Mouse (Mus musculus): ENCODE data around the gene Crbn. TPM values are rescaled to one million over a fixed set of nuclear protein-coding genes. Genes with fewer than 3 reads are reported as not detected.

The Crbn gene
- polyA plus RNA-seq, 1 experiment, result 7.7 TPM

DNA sequence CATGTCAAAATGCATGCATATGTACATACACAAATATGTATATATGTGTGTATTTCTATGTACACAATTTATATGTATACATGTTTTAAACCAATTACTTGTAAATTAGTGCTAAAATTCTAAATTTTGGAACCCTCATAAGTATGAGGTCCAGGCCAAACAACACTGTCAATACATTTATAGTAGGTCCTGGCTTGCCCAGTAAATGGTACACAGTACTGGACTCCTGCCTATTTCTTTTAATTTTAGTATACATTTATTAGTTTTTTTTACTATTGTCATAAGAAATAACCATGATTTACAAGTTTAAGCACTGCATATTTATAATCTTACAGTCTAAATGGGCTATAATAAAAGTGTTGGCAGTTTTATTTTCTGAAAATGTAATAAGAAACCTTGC is 19.4 kb upstream of the Crbn start:
- TF ChIP-seq CTCF (IDR thresholded peaks at IDR 0.05; ENCODE audit: extremely low read depth, insufficient read depth, insufficient read length, insufficient replicate concordance) (no peak), POLR2A (IDR thresholded peaks at IDR 0.05; ENCODE audit: low read depth, low read length) (no peak)
- DNase-seq (ENCODE audit: low read depth in 1 of 2, low spot score in 2 of 2), result no peak
- no peaks in the 10 kb centered on the region for H3K36me3 ChIP-seq (ENCODE audit: control insufficient read depth, insufficient read depth, low read length)
- no peak overlapping the region for H3K4me3 ChIP-seq (ENCODE audit: extremely low read depth, insufficient read depth, insufficient read length)
- H3K4me1 ChIP-seq (ENCODE audit: control insufficient read depth, insufficient read depth, insufficient read length), result no peaks in the 10 kb centered on the region
- H3K27ac ChIP-seq (ENCODE audit: insufficient read depth, low read length), result no peak overlapping the region
- H3K27me3 ChIP-seq (ENCODE audit: control insufficient read depth, insufficient read depth, low read length), result no peaks in the 10 kb centered on the region; the same call in 1 of the 2 replicates

DNA sequence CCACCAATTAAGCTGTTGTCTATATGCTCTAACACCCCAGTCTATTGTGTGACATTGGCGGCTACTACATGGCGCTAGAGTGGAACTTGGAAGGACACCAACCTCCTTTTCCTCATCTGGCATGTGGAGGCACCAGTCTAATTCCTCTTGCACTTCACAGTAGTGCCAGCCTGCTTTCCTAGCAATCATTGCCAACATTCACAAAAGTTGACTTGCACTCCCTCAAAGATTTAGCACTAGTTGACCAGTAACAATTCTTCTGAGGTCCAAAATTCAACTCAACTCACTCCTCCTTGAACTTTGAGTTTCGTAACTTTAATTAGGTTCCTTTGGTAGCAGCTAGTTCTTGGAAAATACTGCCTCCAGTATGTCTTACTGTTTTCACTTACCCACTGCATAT is 10.8 kb upstream of the Crbn start:
- no peak for DNase-seq (ENCODE audit: low read depth in 1 of 2, low spot score in 2 of 2)
- TF ChIP-seq CTCF (IDR thresholded peaks at IDR 0.05; ENCODE audit: extremely low read depth, insufficient read depth, insufficient read length, insufficient replicate concordance) (no peak), POLR2A (IDR thresholded peaks at IDR 0.05; ENCODE audit: low read depth, low read length) (no peak)
- H3K27ac ChIP-seq (ENCODE audit: insufficient read depth, low read length), result no peak overlapping the region
- no peak overlapping the region for H3K4me3 ChIP-seq (ENCODE audit: extremely low read depth, insufficient read depth, insufficient read length)
- no peaks in the 10 kb centered on the region for H3K36me3 ChIP-seq (ENCODE audit: control insufficient read depth, insufficient read depth, low read length)
- 76% methylated on average over 3 of the region's 3 CpGs for WGBS
- H3K27me3 ChIP-seq (ENCODE audit: control insufficient read depth, insufficient read depth, low read length), result no peaks in the 10 kb centered on the region; the same call in 1 of the 2 replicates
- H3K4me1 ChIP-seq (ENCODE audit: control insufficient read depth, insufficient read depth, insufficient read length), result no peaks in the 10 kb centered on the region

- no peak for DNase-seq (ENCODE audit: low read depth in 1 of 2, low spot score in 2 of 2)
- H3K4me1 ChIP-seq (ENCODE audit: control insufficient read depth, insufficient read depth, insufficient read length), result no peaks in the 10 kb centered on the region
- no peak overlapping the region for H3K4me3 ChIP-seq (ENCODE audit: extremely low read depth, insufficient read depth, insufficient read length)
- no peaks in the 10 kb centered on the region for H3K27me3 ChIP-seq (ENCODE audit: control insufficient read depth, insufficient read depth, low read length)
- H3K36me3 ChIP-seq (ENCODE audit: control insufficient read depth, insufficient read depth, low read length), result no peaks in the 10 kb centered on the region
- H3K27ac ChIP-seq (ENCODE audit: insufficient read depth, low read length), result no peak overlapping the region
- 65% methylated on average over 2 of the region's 2 CpGs for WGBS
- no peak for TF ChIP-seq CTCF (IDR thresholded peaks at IDR 0.05; ENCODE audit: extremely low read depth, insufficient read depth, insufficient read length, insufficient replicate concordance)
- no peak for TF ChIP-seq POLR2A (IDR thresholded peaks at IDR 0.05; ENCODE audit: low read depth, low read length)
These were observed 9.3 kb upstream of the Crbn start for GRCm38 (mm10) chr6:106809161-106809560.

DNA sequence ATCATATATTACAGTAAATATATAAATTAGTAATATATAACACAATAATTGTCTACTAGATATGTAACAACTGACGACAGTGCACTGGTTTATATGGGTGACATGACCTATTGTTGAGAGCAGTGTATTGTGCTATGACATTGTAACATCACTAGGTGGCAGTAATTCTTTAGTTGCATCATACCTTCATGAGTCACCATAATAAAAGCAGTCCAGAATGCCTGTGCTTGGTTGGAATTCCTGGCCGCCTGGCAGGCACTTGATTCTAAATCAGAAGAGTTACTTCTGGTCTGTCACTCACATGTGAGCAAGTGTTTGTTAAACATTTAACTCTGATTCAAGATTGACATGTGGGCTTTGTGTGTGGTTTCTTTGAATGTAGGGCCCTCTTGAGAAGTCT is 5.0 kb upstream of the Crbn start:
- Histone ChIP-seq H3K27me3 (ENCODE audit: control insufficient read depth, insufficient read depth, low read length) (no peaks in the 10 kb centered on the region), H3K4me1 (ENCODE audit: control insufficient read depth, insufficient read depth, insufficient read length) (no peaks in the 10 kb centered on the region; the same call in 1 of the 2 replicates), H3K27ac (ENCODE audit: insufficient read depth, low read length) (no peak overlapping the region), H3K4me3 (ENCODE audit: extremely low read depth, insufficient read depth, insufficient read length) (no peak overlapping the region), H3K36me3 (ENCODE audit: control insufficient read depth, insufficient read depth, low read length) (no peaks in the 10 kb centered on the region)
- TF ChIP-seq POLR2A (IDR thresholded peaks at IDR 0.05; ENCODE audit: low read depth, low read length) (no peak), CTCF (IDR thresholded peaks at IDR 0.05; ENCODE audit: extremely low read depth, insufficient read depth, insufficient read length, insufficient replicate concordance) (no peak)
- WGBS, result 36% methylated on average over 2 of the region's 2 CpGs
- DNase-seq (ENCODE audit: low read depth in 1 of 2, low spot score in 2 of 2), result no peak

DNA sequence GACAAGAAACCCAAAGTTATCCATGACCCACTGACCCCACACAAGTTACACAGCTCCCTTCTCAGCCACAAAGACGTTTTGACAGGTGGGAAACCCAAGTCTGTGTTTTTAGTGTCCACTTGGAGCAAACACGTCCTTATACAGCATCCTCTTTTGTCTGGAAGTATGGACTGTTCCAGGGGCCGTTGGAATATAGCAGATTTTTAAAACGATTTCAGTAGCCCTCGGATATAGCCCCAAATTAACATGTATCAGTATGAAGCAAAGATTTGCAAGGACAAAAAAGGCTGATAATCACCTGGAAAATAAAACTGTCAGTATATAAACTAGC is 315 bp upstream of the Crbn start:
- no peaks in the 10 kb centered on the region for H3K27me3 ChIP-seq (ENCODE audit: control insufficient read depth, insufficient read depth, low read length)
- no peak overlapping the region for H3K4me3 ChIP-seq (ENCODE audit: extremely low read depth, insufficient read depth, insufficient read length)
- no peak for DNase-seq (ENCODE audit: low read depth in 1 of 2, low spot score in 2 of 2)
- TF ChIP-seq POLR2A (IDR thresholded peaks at IDR 0.05; ENCODE audit: low read depth, low read length), result no peak
- TF ChIP-seq CTCF (IDR thresholded peaks at IDR 0.05; ENCODE audit: extremely low read depth, insufficient read depth, insufficient read length, insufficient replicate concordance), result no peak
- H3K27ac ChIP-seq (ENCODE audit: insufficient read depth, low read length), result no peak overlapping the region
- peaks cover 6% of the 10 kb centered on the region; the same call in 1 of the 2 replicates for H3K4me1 ChIP-seq (ENCODE audit: control insufficient read depth, insufficient read depth, insufficient read length)
- H3K36me3 ChIP-seq (ENCODE audit: control insufficient read depth, insufficient read depth, low read length), result 0 out of 2 replicates have a peak, but pooled peaks cover 2% of the 10 kb centered on the region
- WGBS, result 58% methylated on average over 5 of the region's 5 CpGs

DNA sequence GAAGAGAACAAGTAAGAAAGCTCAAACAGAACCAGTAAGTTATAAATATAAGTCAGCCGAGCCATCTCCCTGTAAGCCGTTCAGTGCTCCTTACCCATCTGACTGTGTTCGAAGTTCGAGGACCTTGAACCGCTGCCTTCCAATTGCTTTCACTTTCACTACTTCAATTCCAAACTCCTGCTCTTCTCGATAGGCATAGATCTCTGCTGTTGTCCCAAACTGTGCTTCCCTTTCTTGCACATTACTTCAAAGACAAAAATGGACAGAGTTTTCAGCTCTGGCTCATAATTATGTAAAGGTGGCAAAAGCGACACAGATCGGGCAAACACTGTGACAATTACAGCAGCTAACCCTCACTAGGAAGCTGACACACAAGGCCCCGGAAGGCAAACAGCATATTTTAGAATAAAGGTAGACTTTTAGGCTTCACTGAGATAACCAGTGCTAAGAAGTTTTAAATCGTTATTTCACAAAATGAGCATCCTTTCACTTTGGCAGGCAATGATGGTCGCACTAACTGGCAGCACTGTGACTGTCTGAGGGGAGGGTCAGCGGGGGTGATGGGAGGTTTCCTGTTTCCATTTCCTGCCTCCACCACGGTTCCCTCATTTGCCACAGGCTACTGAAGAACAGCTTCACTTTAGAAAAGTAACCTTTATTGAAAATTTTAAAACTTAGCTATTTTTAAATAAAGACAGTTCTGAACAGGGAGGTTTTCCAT is 5.6 kb downstream of the Crbn start:
- peaks cover 6% of the 10 kb centered on the region; the same call in 1 of the 2 replicates for H3K4me1 ChIP-seq (ENCODE audit: control insufficient read depth, insufficient read depth, insufficient read length)
- DNase-seq (ENCODE audit: low read depth in 1 of 2, low spot score in 2 of 2), result peak in 1 of 2 experiments; percentile 19
- H3K4me3 ChIP-seq (ENCODE audit: extremely low read depth, insufficient read depth, insufficient read length), result peak overlapping the region; percentile 44

DNA sequence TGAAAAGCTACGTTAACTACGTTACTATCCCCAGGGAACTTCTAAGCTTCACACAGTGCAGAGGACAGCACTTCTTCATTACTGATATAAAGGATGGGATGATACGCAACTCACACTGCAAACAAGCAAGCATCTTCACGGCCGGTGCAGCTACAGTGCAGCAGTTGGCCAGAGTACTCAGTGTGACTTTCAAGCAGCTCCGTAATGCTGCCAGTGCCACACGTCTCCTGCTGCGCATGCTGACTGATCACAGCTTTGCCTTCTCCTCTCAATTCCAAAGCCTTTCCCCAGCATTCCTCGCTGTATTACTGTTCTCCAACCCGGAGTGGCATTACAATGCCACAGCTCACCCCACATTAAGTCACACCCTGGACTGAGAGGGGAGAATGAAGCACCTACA is 6.3 kb downstream of the Crbn start:
- Histone ChIP-seq H3K27ac (ENCODE audit: insufficient read depth, low read length) (peak overlapping the region; percentile 77), H3K36me3 (ENCODE audit: control insufficient read depth, insufficient read depth, low read length) (peaks cover 21% of the 10 kb centered on the region), H3K4me1 (ENCODE audit: control insufficient read depth, insufficient read depth, insufficient read length) (peaks cover 3% of the 10 kb centered on the region; the same call in 1 of the 2 replicates), H3K27me3 (ENCODE audit: control insufficient read depth, insufficient read depth, low read length) (no peaks in the 10 kb centered on the region), H3K4me3 (ENCODE audit: extremely low read depth, insufficient read depth, insufficient read length) (peak overlapping the region; percentile 44)
- WGBS, result 76% methylated on average over 10 of the region's 10 CpGs
- no peak for DNase-seq (ENCODE audit: low read depth in 1 of 2, low spot score in 2 of 2)
- TF ChIP-seq POLR2A (IDR thresholded peaks at IDR 0.05; ENCODE audit: low read depth, low read length), result no peak
- no peak for TF ChIP-seq CTCF (IDR thresholded peaks at IDR 0.05; ENCODE audit: extremely low read depth, insufficient read depth, insufficient read length, insufficient replicate concordance)

More for the DNA sequence above, 5.6 kb downstream of the Crbn start:
- 37% methylated on average over 13 of the region's 13 CpGs for WGBS
- H3K27ac ChIP-seq (ENCODE audit: insufficient read depth, low read length), result peak overlapping the region; percentile 77
- H3K27me3 ChIP-seq (ENCODE audit: control insufficient read depth, insufficient read depth, low read length), result no peaks in the 10 kb centered on the region
- TF ChIP-seq POLR2A (IDR thresholded peaks at IDR 0.05; ENCODE audit: low read depth, low read length), result no peak
- no peak for TF ChIP-seq CTCF (IDR thresholded peaks at IDR 0.05; ENCODE audit: extremely low read depth, insufficient read depth, insufficient read length, insufficient replicate concordance)
- H3K36me3 ChIP-seq (ENCODE audit: control insufficient read depth, insufficient read depth, low read length), result peaks cover 18% of the 10 kb centered on the region
